Mouse (Mus musculus) stomach, postnatal 0 days (tissue): ENCODE data around the gene Best2.

Source experiments
- CTCF ChIP-seq: IDR thresholded peaks from 2 replicates; pipeline ENCODE4 v1.5.1; 2016; ENCODE audit warnings: antibody characterized with exemption, low read depth, mild to moderate bottlenecking, moderate library complexity
- EP300 ChIP-seq: optimal IDR thresholded peaks from 2 replicates; pipeline ENCODE3; 2016; ENCODE audit warnings: antibody characterized with exemption

GRCm38 (mm10) chr8:84985049-84985683 is 29.2 kb downstream of the Best2 start:
- TF ChIP-seq CTCF (no peak), EP300 (peak; percentile 57)
